Mouse (Mus musculus): ENCODE results near the gene Pidd1.

- TF ChIP-seq EP300 (optimal IDR thresholded peaks at IDR 0.05) (no peak), CTCF (IDR thresholded peaks at IDR 0.05; ENCODE audit: low read depth) (peak; percentile 87)
Observed at GRCm38 (mm10) chr7:141440613-141441012, 3.2 kb downstream of the Pidd1 start.
